Mouse (Mus musculus) spleen, adult 2 months (tissue): Measurements from ENCODE around the gene Parp6.

Experiments
- CTCF ChIP-seq: fragments of 200-500 bp; IDR thresholded peaks from 2 replicates; pipeline ENCODE4 v1.5.1; 2011; ENCODE audit warnings: mild to moderate bottlenecking, inconsistent platforms; ENCODE audit not compliant: insufficient read depth, insufficient read length, insufficient replicate concordance; ENCODE audit errors: extremely low read depth
- POLR2A ChIP-seq: fragments of 200-500 bp; IDR thresholded peaks from 2 replicates; pipeline ENCODE4 v1.6.1; 2011; ENCODE audit warnings: low read depth, low read length, inconsistent platforms

- TF ChIP-seq CTCF (no peak), POLR2A (no peak)
Measured at GRCm38 (mm10) chr9:59666813-59667212, 49.7 kb downstream of the Parp6 start.
